Mouse (Mus musculus) heart, adult 18-20 months (tissue): ENCODE results near the gene Gng10. TPM values are rescaled to one million over a fixed set of nuclear protein-coding genes. Genes with fewer than 3 reads are reported as not detected.

ENCODE experiments used
- DNase-seq, 2 experiments: peaks; one replicate each; pipeline ENCODE4 v3.0.0; 2021 to 2022; ENCODE audit warnings: mixed read lengths in 1 of 2
- total RNA-seq, 2 experiments: library from RNA; stranded (reverse); gene quantifications; 2 replicates each; pipeline ENCODE4 v1.2.3; 2021

Gng10 gene
- total RNA-seq, 2 experiments from 2014 or later = 13.4 to 15.5 TPM

DNA sequence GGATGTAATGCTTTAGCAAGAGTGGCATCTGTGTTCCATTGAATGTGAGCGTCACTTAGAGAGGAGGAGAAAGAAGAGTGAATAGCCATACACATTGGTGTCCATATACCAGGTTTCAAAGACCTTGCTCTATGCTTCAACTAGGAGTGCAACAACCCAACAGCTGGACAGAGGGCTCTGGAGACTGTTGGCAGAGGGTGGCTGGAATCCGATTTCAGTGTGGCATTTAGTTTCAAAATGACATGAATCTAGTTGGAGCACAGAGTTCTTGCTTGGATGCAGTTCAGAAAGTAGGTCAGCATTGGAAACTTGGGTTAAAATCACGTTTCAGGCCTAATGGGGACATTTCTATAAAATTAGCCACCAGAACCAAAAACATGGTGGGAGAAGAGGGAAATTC, 19.7 kb upstream of the Gng10 start:
- DNase-seq = no peak

DNA sequence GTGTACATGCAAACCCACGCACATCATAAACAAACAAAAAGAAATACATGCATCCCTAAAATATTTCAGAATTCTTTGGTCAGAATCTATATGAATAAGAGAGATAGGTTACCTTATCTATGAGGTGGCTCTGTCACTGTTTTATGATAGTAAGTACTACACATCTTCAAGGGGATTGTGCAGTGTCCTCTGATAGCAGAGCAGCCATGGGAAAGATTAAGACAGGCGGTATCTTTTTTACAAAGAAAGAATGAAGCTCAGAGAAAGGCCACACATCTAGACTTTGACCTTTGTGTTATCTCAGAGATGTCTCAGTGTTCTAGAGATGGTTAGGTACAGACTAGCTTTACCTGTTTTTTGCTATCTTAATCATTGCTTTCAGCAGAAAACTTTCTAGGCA, 18.0 kb upstream of the Gng10 start:
- no peak for DNase-seq

DNA sequence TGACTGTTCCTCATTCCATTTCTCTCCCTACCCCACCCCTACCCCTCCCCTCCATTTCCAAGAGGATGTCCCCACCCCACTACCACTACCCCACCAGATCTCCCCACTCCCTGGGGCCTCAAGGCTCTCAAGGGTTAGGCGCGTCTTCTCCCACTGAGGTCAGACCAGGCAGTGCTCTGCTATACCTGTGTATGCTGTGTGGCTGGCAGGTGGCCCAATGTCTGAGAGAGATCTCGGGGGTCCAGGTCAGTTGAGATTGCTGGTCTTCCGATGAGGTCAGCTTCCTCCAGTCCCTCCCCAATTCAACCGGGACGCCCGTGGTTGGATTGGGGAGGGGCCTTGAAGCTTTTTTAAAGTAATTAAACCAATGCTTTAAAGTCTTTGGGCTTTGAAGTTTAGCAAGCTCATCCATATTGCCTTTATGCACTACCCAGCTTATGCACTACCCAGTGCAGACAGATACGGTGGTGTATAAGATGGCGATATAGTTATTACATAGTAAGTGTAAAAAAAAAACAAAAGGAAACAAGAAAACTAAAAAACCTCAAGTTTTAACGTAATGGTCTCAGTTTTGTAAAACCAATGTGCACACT, 467 bp upstream of the Gng10 start:
- DNase-seq = no peak

DNA sequence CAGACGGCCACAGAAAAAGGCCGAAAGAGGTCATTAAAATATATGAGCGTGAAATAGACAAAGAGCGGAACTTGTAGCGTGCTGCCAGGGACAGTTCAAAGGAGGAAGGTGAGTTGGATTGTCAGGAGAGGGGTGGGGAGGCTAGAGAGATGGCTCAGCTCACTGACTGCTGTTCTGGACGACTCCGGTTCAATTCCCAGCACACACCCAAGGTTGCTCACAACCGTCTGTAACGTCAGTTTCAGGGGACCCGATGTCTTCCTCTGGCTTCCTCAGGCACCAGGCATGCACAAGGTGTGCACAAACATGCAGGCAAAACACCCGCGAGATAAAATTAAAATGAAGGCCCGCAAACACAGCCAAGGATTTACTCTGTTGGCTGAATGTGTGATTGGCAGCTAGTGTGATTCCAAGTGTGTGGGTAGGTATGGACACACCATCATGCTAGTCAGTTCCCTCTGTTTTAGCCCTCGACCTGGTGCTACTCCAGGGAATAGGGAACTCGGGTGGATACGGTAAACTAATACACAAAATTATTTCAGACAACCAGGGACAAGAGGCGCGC, 980 bp downstream of the Gng10 start:
- DNase-seq = no peak

DNA sequence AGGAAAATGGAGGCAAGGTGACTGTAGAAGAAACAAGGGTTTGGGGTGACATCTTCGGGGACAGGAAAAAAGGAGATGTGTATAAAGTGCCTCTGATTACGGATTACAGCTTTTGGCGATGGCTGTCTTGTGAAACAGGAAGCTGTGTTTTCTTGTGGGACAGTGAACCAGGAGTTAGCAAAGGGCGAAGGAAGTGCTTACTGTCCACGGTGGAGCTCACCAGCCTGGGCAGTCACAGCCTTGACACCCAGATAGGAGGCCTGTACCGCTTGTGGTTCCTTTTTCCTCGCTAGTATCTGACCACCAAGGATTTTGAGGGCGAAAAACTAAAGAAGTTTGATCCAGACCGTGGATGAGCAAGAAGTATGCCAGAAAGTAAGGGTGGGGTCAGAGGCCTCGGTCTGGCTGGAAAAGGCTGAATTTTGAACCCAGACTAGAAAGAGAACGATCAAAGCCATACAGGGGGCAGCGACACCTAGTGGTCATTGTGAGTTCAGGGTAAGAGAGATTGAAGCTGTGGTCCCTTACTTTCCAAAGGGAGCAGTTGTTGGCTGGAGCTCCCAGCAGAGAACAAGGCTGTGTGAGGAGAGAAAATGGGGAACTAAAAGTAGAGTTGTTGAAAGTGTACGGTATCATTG, 1.7 kb downstream of the Gng10 start:
- peak; percentile 77 to 90 for DNase-seq

DNA sequence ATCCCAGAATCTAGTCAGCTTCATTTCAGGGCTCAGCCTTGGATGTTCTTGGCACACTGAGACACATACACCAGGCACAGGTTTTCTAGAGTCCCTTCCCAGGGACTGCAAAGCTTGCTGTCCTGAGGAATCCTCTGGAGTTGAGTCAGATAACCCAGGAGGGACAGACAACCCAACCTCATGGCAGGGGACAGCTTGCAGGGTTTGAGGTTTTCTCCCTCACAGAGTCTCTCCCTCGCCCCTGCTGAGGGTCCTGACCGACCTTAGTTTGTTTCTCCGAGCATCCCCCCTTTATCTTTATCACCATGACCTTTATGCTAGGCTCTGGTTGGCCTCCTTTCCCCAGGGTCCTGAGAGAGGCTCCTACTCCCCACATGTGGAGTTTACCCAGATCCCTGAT, 2.6 kb downstream of the Gng10 start:
- no peak for DNase-seq

DNA sequence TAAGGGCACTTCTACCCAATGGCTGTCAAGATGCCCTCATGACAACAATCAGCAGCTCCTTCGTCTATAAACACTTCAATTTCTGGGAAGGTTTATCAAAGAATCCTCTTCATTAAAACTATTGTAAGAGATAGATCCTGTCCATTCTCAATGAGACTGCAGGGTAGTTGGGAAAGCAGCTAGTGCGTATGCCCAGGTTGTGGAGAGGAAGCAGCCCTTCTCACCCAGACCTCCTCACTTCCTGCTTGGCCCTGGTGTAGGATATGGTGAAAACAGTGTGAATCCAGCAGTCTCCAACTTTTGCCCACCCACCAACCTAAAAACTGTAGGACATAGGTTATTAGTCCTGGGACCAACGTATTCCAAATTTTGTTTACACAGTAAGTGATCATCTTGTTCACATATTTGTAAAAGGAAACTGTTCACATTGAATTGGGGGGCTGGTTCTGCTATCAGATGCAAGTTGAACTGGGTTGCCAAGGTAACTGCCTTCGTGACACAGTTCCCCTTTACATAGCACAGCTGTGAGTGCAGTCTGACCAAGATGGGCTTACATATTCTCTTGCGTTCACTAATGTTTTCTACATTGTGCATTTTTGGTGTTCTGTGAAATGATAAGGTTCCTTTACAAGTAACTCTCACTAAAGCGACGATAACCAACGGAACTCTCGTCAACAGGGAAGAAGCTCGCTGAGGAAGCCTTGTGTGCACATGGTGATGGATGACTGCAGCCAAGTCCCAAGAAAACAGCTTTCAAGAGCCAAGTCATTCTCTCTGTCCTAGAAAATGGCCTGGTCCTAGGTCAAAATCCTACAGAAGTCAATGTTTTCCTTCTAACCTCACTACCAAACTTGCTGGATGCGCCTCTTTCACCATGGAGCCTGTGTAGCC, 5.8 kb downstream of the Gng10 start:
- no peak for DNase-seq

DNA sequence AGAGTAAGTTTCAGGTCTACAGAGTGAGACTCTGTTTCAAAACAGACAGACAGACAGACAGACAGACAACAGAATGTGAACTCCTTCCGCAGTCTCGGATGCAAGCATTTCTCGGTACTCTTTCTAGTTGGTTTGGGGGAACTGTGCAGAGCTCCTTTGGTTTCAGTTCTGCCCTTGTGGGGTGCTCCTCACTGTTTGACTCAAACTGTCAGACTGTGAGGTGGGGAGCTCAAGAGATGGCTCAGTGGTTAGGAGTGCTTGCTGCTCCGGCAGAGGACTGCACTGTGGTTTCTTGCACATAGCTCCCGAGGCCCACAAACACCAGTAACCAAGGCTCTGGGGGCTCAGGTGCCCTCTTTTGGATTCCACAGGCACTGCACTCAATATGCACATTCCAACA, 8.2 kb downstream of the Gng10 start:
- peak in 1 of 2 experiments; percentile 12 for DNase-seq

DNA sequence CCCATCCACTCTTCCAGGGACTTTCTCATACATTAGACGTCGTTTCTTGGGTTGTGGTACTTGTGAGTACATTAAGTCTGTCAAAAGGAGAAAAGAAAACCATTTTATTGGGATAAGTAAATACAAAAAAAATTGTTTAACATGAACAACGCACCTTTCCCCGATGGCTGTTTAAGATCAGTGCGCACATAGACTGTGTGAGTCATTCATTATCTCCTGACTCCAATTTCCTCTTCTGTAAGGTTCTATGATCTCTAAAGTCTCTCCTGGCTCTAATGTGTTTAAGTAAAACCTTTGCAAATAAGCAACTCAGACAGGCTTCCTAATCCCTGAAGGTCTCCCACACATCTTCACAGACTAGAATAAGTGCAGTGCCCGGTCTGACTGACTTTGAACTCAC, 9.0 kb downstream of the Gng10 start:
- DNase-seq = no peak

DNA sequence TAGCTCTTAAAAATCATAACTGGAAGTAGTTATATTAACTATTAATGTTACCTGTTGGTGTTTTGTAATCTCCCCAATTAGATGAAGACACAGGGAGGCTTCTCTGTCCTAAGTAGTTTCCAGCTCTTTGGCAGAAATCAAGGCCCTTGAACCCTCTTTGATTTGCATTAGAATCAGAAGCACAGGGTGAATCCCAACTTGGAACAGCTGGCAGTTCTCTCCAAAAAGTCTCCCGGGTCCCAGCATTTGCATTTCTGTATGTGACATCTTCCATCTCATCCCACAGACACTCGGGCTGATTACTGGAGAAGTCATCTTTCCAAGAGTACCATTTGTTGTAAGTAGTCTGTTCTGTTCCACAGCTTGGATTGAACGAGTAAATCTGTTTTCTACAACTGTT, 12.3 kb downstream of the Gng10 start:
- no peak for DNase-seq

DNA sequence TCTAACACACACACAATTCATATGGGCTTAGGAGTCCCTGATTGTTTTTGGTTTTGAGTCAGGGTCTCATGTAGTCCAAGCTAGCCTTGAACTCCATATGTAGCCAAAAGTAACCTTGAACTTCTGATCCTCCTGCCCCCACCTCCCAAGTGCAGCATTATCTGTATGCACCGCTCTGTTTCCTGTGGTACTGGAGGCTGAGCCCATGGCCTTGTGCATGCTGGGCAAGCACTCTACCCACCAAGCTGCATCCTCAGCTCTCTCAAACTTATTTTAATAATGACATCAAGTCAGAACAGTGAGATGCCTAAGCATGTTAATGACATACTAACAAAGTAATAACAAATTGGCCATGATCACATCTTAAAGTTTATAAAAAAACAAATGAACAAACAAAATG, 16.2 kb downstream of the Gng10 start:
- no peak for DNase-seq

DNA sequence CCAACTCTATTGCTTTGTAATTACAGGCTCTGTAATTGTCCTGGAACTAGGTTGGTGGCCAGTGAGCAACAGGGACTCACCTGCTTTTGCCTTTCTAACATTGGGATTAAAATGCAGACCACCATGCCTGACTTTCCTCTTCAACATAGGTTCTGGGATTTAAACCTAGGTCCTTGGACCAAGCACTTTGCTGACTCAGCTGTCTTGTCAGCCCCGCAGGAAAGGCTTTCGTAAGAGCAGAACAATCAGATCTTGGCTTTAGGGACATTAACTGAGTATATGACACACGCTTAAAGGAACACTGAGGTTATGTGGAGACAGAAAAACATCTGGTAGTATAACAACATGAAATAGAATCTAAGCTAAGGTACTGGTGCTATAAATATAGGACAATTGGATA, 23.0 kb downstream of the Gng10 start:
- no peak for DNase-seq

DNA sequence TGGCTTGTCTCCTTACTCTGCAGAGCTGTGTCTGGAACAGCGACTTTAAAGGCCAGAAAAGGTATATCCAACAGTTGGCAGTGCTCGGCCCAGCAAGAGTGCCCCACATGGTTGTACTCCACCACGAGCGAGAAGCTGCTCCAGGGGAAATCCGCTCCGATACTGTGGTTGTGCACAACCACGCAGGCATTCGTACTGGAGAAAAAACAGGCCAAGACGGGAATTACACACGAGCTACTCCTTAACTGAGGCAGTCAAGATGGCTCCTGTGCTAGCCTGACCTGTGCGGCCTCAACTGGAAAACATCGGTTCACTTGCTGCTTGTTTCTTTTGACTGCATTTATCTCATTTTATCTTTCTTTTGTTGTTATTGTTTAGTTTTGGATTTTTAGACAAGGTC, 27.6 kb downstream of the Gng10 start:
- no peak for DNase-seq

DNA sequence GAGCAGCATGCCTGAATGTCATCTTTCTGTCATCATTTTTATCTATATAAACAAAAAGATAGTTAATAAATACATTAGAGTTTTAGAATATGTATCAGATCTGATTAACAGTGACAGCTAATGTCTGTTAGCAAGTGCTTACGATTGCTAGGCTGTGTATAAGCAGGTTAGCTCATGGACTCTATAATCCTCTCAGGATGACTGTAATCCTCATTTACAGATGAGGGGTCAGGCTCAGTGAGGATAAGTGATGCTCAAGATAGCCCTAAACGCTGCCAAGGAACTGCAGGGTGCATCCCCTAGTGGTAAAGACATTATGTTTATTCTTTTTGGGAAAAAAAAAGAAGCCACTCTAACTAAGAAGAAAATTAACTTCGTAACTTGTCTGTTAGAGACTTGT, 34.4 kb downstream of the Gng10 start:
- no peak for DNase-seq

DNA sequence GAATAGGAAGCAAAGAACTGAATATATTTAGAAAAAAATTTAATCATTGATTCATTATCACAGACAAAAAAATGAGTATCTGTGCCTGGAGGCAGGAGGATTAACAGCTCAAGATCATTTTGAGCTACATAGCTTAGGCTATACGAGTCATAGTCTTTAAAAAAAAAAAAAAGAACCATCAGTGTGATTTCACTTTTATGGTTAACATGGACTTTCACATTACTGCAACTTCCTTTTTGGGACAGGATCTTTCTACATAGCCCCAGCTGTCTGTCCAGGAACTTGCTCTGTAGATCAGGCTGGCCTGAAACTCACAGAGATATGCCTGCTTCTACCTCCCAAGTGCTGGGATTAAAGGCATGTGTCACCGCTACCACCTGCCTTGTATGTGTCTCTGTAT, 48.5 kb downstream of the Gng10 start:
- no peak for DNase-seq

DNA sequence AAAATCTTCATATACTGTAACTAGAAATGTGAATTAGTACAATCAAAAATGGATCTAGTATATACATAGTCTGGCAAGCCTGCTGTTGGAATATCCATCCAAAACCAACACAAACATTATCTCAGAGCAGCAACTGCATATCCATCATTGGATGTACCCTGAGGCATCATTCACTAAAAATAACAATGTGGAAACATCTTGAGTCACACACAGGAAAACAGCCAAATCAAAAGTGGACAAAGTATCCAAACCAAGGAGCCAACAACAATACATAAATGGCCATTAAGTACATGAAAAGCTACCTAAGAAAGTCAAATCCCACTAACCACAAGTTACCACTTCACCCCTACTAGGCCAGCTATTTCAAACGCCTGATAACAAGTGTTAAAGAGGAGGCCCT, 54.5 kb downstream of the Gng10 start:
- no peak for DNase-seq

Other genes with a start within 250 kb of the Gng10 start
- gene Olfr267, start 247.4 kb upstream of the Gng10 start, total RNA-seq = not detected
- 100 to 1,000 TPM; 205 to 221 TPM for gene Ecpas, start 122.3 kb upstream of the Gng10 start, total RNA-seq
- gene Zkscan16, start 91.5 kb upstream of the Gng10 start, total RNA-seq = under 1 TPM; 0.15 to 0.39 TPM
- gene Ptgr1, start 48.0 kb upstream of the Gng10 start, total RNA-seq = 1 to 10 TPM; 3.0 to 3.7 TPM
- 10 to 100 TPM; 19.8 to 22.3 TPM for gene Dnajc25, start 40.0 kb upstream of the Gng10 start, total RNA-seq
- gene Gm20503, start 31.9 kb upstream of the Gng10 start, total RNA-seq = 1 to 10 TPM; 4.2 to 4.4 TPM
- not detected for gene AI481877, start 103.9 kb downstream of the Gng10 start, total RNA-seq
- gene Ugcg, start 154.2 kb downstream of the Gng10 start, total RNA-seq = 10 to 100 TPM; 11.7 to 14.6 TPM